Mouse (Mus musculus): ENCODE data around the gene Medag.

DNA sequence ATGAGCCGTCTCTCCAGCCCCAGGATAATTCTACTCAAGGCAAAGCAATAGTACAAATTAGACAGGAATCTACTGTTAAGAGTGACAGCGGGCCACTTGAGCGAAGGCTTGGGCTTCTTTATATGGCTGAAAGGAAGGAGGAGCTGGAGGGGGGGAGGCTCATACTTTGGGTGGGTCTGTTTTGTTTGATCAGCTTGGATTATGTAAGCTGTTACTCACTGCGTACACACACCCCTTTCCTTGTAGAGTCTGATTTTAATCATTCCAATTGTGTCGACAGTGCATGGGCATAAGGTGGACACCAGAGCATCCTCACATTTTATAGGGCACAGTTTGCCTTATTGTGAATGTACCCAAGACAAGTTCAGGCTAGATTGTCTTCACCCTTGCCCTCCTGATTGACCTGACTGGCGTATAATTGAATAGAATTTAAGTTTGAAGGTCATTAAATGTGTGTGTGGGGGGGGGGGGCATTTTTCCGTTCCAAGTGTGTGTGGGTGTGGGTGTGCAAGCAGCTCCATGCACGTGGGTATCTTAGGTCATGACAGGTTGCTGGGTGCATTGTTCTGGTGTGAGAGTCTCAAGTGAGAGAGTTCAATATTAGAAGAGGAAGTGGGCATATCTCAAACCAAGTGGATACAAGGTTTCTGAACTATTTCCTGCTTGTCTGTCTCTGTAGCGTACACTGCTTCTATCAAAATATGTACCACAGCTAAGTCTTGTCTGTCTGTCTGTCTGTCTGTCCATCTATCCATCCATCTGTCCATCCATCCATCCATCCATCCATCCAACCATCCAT is 3.0 kb downstream of the Medag start:
- TF ChIP-seq CTCF (IDR thresholded peaks at IDR 0.05; ENCODE audit: low read depth) (no peak), EP300 (optimal IDR thresholded peaks at IDR 0.05) (no peak)

Measured in stomach, postnatal 0 days (tissue).